Mouse (Mus musculus) erythroblast, embryonic 14.5 days (primary cell): ENCODE data around the gene Rab4a.

Experiments
- GATA1 ChIP-seq: IDR thresholded peaks from 2 replicates; pipeline ENCODE4 v1.6.1; 2012; ENCODE audit warnings: low read length, inconsistent platforms, mixed read lengths
- TAL1 ChIP-seq: IDR thresholded peaks from 3 replicates; pipeline ENCODE4 v1.6.1; 2012; ENCODE audit warnings: low read length, inconsistent platforms, mixed read lengths

GRCm38 (mm10) chr8:123883094-123883493, 77.3 kb downstream of the Rab4a start:
- TF ChIP-seq GATA1: no peak
- TF ChIP-seq TAL1: no peak
